Mouse (Mus musculus): ENCODE results near the gene Sv2b.
"Not testable (repeated sequence)": the region's sequence is repeated elsewhere in the genome, so short reads cannot be mapped to it uniquely, and the experiment has no call there.

The Sv2b gene

DNA sequence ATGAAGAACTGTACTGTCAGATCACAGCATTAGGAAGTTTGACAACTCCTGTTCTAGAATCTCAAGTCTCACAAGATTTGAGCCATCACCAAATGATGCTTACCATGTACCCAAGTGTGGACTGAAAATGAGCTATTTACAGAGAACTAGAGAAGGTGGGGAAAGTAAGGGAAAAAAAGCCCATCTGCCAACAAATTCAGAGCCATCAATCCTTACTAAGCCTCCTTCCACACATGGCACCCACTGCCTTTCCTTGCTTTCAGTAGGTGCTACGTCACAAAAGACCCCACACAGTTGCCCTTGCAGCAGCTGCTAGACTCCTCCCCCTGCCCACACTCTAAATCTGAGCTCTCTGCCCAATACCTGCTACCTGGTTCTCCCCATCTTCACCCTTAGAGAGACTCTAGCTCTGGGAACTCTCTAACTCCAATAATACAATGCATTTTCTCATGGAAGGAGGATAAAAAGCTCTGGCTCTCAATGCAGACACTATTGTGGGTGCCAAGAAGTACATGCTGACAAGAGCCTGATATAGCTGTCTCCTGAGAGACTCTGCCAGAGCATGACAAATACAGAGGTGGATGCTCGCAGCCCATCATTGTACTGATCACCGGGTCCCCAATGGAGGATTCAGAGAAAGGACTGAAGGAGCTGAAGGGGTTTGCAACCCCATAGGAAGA, 101.0 kb downstream of the Sv2b start:
- no peak for DNase-seq

DNA sequence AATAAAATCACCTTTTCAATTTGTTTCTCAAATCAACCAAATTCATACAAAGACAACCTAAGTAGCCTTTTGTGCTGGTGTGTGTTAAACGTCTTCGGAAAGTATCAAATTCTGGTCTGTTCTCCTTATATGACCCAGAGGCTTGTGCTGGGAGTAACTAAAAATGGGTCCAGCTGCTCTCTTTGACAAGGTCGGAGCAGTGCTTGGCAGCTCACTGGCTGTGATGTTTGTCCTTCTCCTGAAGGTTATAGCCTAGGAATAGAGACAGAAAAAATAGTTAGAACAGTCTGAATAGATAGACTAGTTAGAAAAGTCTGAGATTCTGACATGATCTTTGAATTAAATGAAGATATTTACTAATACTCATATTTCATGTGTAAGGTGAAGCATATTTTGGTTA, 102.4 kb downstream of the Sv2b start:
- DNase-seq, result peak in 1 of 2 experiments; percentile 1

DNA sequence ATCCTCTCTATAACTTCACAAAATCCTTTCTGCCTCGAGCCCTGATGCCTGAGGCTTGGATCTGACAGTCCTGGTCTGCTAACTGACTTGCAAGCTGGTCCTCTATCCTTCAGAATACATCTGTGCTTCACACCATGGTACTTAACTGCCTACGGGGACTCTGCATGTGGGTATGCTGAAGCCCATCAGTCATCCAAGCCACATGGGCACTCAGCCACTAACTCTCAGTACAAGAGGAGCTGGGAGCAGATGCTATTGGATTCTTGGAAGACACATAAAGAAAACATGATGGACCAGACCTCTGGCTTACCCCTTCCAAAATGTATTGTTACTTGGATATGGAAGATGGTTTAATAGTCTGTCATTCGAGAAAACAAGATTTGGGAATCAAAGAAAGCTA, 103.7 kb downstream of the Sv2b start:
- DNase-seq, result peak in 1 of 2 experiments; percentile 9

DNA sequence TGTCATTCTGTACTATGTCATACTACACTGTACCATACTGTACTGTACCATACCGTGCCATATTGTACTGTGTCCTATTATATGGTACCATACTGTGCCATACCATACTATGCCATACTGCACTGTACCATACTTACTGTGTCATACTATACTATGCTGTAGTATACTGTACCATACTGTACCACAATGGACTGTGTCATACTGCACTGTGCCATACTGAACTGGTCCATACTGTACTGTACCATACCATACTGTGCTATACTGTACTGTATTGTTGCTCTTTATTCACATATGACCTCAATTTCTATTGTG, 114.2 kb downstream of the Sv2b start:
- not testable (repeated sequence) for DNase-seq

DNA sequence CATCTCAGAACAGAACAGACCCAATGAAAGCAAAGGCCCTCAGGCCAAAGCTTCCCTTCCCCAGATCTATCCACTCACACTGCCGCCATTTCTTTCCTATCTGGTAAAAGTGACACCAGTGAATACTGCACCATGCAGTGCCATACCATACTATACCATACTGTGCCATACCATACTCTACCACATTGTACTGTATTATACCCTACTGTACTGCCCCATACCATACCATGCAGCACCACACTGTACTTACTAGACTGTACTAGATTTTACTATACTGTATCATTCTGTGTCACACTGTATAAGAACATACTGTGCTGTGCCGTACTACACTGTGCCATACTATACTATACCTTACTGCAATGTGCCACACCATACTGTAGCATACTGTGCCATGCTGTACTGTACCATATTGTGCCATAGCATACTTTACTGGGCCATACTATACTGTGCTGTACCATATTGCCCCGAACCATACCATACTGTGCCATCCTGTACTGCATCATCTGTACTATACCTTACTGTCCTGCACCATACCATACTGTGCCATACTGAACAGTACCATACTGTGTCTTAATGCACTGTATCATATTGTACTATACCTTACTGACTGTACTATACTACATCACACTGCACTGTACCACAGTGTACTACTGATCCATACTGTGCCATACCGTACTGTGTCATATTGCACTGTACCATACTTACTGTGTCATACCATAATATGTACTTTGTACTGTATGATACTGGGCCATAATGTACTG, 114.7 kb downstream of the Sv2b start:
- no peak for DNase-seq

DNA sequence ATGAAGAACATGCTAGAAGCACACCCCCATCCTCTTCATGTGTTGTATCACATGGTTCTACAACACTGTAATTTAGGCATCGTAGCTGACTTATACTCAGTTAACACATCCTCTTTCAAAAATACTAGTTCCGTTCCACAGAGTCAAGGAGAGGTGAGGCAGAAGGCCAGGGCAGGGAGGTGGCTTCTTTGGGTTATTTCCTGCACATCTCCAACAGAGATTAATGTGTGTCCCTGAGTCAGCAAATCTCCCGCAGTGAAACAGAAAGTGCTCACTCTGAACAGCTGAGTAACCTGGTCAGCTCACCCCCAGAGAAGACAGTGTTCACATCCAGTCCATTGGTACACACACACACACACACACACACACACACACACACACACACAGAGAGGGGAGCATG, 118.9 kb downstream of the Sv2b start:
- peak; percentile 35 to 45 for DNase-seq

DNA sequence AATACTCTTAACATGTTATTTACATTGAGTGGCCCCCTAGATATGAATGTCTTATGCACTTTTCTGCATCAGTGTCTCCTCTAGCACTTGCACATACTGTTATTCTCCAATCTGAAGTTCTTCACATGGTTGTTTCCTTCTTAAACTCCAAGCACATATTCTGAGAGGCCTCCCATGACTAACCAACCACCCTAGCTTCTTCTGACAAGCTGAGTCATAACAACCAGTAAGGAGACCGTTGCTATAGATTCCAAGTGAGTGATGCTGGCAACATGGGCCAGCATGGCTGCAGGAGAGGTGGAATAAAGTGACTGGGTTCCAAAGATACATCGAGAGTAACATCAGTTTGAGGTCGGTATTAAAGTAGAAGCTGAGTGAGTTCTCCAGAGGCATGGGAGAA, 134.0 kb downstream of the Sv2b start:
- DNase-seq, result no peak

DNA sequence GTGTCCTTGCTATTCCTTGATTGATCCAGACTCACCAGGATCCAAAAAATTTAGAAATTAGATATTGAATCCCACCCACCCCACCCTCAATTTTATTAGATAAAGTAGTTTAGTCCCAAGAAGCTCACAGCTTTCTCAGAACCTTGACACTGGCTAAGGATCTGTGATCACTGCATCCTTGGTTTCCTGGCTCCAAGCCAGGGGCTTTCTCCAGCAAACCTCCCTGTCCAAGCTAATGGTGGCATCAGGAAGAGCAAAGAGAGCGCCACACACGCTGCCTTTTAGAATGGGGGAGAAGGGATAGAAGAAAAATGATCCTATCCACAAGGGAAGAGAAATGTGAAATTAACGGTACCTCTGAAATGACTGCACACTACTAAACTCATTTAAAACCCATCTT, 141.6 kb downstream of the Sv2b start:
- peak; percentile 56 to 63 for DNase-seq

DNA sequence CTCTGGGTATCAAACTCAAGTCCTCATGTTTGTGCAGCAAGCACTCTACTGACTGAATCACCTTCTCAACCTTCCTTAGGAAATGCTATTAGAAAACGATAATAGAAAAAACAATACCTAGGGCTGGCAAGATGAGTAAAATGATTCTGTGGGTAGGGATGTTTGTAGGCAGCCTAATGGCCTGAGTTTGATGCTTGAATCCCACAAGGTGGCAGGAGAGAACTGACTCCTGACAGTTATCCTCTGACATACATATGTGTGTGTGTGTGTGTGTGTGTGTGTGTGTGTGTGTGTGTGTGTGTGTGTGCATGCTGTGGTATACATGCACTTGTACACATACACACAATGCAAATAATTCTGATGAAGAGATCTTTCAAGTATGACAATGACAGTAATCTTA, 161.9 kb downstream of the Sv2b start:
- no peak for DNase-seq

DNA sequence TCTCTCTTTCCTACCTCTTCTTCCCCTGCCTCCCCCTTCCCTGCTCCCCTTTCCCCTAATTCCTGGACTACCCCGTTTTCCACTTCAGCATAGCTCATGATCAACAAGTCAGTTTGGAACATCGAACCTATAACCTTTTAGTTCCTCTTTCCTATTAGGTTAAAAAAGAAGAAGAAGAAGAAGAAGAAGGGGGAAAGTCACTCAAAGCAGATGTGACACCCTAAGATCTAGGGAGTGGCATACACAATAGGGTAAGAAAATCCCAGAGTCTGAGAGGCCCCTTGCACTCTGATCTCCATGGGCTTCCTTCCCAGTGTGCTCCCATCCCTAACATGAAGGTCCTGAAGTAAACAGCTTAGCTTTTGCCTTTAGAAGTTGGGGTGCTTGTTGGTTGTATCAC, 166.3 kb downstream of the Sv2b start:
- DNase-seq, result no peak

DNA sequence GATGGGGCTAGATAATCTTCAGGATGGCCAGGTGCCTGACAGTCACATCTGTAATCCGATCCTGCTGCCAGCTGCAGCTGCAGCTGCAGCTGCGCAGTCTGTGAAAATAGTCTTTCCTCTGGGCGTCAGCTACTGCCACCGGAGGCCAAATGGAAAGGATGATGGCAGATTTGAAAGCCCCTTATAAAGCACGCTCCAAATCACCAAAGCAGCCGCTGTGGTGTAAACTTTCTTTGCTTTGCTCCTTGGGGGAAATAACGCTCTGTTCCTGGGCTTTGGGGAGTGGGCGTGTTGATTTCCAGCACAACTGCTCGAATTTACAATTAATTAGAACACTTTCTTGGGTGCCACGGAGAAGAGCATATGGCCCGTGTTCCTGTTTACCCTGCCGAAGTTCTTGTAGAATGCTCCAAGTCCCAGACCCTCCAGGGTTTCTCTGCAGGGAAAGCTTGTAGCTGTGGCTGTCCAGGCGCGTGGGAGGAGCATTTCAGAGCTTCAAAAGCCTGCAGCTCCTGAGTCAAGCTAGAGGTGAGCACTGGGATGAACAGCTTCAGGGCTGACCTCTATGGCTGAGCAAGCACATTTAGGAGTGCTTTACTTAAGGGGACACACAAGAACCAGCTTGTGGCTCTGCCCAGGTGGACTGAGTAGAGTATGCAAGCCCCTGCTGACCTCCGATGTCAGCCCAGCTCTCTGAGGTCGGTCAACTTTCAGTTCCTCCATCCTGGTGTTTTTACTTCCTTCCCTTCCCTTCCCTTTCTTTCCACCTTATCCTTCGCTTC, 167.0 kb downstream of the Sv2b start:
- DNase-seq, result peak; percentile 33 to 51

DNA sequence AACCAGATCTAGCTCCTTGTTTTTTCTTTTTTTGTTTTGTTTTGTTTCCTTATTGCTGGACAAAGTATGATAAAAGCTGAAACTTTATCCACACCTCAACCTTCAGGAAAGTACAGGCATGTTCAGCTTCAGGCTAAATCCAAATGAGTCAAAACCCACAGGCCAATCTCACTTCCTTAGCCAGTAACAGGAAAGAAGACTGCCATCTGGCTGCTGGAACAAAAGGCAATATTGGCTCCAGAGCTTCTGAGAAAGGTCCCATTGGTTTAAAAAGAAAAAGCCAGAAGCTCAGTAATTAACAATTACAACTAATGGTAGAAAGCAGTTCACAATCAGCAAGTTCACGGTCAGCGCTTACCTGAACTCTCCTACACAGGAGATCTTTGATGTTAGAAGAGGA, 169.8 kb downstream of the Sv2b start:
- DNase-seq, result peak in 1 of 2 experiments; percentile 21

DNA sequence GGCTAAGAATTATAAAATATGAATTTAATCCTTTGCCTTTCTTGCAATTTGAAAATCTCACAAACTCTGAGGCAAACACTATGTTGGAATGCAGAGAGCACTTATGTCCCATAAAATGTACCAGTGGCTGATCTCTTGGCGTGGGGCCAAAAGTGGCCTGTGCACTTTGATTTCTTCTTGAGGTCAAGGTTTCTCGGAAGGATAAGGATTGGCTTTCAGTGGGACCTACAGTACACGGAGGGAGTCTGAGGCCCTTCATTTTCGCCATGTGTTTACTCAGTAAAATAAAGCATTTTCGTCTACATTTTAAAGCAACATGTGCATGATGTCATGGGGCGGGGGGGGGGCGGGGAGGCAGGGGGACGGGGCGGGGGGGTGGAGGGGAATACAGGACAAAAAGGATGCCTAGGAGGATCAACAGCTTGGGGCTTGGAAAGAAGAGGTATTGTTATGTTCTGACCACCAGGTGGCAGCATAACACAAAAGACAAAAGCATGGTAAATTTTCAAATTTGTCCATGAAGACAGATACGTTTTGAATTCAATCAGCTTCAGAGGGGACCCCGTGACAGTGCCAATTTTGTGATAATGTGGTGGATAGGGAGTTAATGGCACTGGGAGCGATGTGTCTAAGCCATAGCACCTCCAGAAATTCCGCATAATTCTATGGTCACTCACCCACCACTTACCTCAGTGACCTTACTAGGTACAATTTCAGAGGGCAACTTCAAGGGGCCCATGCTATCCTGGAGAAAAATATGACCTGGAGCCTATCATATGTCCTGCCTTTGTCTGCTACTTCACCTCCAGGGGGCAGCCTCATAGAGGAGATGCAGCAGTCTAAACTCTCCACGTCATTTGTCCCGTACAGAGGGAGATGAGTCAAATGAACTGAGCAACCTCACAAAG, 174.1 kb downstream of the Sv2b start:
- peak; percentile 62 to 67 for DNase-seq

DNA sequence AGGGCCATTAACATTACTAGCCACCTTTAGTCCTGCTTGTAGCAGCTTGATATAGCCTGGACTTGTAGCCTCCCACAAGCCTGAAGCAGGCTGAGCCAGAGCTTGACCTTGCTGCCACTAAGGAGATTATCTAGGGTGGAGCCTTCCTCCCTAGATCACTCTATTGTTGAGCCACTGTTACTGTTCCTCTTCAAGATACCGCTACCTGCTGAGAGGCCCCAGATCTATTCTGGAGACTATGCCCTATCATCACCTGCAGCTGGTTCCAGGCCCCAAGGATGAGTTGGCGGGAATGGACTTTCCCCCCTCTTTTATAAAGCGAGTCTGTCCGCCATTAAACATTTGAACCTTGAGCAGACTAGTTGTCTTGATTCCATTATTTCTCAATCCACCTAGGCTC, 181.0 kb downstream of the Sv2b start:
- DNase-seq, result no peak

DNA sequence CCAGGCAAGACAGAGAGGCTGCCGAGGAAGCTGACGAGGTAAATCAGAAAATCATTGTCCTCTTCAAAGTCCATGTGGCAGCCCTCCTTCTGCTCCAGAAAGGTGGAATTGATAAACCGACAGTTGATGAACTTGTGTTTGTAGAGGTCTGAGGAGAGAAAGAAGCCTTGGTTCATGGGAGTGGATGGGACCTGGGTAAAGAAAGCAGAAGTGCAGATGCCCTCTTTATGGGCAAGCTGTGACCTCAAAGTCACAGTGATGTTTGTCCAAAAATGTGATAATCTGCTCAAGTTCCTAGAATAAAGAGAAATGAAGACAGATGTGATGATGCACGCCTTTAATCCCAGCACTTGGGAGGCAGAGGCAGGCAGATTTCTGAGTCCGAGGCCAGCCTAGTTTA, 185.0 kb downstream of the Sv2b start:
- no peak for DNase-seq

DNA sequence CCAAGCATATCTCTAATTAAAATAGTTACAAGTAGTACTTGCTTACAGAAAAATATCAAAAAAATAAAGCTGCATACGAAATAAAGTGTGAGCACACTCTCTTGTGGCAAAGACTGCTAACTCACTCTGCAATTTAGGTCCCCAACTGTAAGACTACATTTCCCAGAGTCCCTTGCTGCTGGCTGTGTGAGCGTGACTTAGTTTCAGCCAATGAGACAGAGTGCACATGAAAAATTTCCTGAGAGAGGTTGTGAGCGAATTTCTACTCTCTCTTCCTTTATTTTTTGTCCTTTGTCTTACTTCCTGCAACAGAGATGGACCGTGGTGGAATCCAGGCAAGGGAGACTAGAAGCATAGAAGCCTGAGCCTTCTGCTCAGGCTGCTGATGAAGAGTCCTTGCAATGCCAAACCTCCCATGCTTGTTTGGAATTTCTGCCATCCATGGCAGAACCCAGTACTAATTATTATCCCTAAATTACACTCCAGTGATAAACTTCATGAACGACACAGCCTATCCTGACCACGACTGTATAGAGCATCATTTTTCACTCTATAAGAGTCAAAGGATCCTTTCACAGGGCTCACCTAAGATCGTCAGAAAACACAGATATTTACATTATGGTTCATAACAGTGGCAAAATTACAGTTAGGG, 190.9 kb downstream of the Sv2b start:
- DNase-seq, result peak in 1 of 2 experiments; percentile 25

DNA sequence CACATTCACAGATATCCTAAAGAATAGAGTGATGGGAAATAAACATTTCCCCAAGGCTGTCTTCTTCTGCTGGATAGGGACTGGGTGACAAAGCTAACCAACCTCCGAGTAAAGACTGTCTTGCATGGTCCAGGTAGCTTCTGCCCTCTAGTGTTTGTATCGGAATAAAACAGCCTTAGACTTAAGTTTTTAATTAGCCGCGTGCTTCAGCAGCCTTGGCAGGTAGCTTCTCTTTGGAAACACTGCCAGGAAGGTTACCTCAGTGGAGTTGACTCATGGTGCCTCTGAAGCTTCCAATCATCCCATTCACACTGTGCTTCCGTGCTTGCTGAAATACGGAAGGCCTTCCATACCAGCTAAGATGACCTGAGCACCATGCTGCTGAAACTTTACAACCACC, 198.4 kb downstream of the Sv2b start:
- DNase-seq, result peak; percentile 63 to 78

DNA sequence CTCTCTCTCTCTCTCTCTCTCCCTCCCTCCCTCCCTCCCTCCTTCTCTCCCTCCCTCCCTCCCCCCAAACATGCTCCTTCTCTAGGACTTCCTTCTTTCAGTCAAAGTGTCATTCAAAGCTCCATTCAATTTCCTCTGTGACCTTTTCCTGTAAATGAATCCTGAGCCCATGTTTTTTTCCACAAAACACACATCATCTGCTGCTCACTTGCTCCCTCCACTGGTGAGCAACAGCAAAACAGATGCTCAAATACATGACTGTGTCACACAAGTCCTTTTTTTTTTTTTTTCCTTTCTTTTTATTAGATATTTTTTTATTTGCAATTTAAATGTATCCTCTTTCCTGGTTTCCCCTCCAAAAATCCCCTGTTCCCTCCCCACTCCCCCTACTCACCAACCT, 201.6 kb downstream of the Sv2b start:
- peak in 1 of 2 experiments; percentile 35 for DNase-seq

DNA sequence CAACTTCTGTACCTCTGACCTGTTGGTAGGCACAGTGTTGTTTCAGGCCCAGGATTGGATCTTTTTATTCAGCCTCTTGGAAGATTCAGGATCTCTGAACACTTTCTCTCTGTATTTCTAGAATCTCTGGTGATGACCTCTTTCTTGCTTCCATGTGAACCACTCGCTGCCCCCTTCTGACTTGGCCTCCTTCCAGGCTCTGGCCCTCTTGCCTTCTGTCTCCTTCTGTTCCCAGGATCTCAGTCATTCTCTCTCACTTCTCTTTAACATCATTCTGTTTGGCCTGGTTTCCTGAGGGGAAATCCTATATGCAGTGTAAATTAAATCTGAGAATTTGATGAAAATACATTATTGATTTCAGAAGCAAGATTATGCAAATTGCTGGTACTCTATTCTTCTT, 205.2 kb downstream of the Sv2b start:
- DNase-seq, result peak; percentile 59 to 67

DNA sequence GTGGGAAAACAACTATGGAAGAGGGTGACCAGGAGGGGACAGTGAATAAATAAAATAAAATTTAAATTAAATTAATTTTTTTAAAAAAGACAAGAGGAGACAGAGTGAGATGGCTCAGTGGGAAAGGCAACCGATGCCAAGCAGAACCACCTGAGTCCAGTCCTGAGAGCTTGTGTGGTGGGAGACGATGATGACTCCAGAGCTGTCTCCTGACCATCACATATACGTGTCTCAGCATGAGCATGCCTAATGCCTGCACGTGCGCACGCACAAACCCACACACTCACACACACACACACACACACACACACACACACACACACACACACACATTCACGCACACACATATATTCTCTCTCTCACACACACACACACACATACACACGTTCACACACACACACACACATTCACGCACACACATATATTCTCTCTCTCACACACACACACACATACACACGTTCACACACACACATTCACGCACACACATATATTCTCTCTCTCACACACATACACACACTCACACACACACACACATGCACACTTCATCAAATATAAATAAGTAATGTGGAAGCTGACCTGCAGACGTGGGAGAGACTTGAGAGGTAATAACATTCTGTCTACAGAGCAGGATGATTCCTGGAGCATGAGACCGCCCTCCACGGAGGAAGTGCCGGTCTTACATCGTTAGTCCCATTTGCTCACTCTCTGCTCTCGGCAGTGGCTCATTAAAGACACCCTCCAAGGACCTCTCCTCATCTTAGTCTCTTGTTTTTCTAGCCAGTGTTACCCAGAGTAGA, 206.3 kb downstream of the Sv2b start:
- no peak for DNase-seq

DNA sequence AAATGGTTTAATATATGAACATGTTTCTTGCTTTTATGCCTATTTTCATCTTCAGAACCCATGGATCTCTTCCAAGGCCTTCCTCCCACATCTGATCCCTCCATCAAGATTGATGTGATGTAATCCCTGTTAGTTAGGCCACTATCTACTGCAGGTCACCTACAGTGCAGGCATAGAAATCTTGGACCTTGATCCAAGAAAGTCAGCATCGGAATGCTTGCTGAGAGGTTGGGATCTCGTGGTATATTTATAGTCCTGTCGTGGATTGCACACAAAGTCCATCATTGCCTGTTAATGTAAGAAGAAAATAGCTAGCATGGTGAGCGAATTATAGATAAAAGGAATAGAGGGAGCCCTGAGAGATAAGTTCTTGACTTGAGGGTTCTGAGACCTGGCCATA, 223.6 kb downstream of the Sv2b start:
- no peak for DNase-seq

Data from cerebellum, adult 18-20 months (tissue).